Mouse (Mus musculus) bone marrow macrophage, adult 2 months (primary cell): ENCODE results near the gene Th.

Experiments
- CTCF ChIP-seq: IDR thresholded peaks from 2 replicates; pipeline ENCODE4 v1.5.1; 2012; ENCODE audit warnings: low read depth, mild to moderate bottlenecking, low read length, moderate library complexity
- POLR2A ChIP-seq: IDR thresholded peaks from 2 replicates; pipeline ENCODE4 v1.6.1; 2012; ENCODE audit warnings: mild to moderate bottlenecking, low read depth, low read length, borderline replicate concordance

DNA sequence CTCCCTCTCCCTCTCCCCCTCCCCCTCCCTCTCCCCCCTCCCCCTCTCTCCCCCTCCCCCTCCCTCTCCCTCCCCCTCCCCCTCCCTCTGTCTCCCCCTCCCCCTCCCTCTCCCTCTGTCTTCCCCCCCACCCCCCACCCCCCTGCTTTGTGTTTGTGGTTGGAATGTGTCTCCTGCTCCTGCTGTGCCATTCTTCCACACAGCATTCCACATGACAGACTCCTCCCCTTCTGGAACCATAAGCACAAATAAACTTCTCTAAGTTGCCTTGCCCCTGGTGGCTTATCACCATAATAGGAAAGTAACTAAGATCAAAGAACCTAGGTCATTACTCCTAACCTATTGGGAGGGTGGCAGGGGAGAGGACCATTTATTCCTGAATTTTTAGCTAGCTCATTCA lies 6.7 kb upstream of the Th start:
- TF ChIP-seq CTCF (no peak), POLR2A (no peak)
